Mouse (Mus musculus): ENCODE data around the gene Acnat2.
"Not testable (repeated sequence)": the region's sequence is repeated elsewhere in the genome, so short reads cannot be mapped to it uniquely, and the experiment has no call there.

The Acnat2 gene

DNA sequence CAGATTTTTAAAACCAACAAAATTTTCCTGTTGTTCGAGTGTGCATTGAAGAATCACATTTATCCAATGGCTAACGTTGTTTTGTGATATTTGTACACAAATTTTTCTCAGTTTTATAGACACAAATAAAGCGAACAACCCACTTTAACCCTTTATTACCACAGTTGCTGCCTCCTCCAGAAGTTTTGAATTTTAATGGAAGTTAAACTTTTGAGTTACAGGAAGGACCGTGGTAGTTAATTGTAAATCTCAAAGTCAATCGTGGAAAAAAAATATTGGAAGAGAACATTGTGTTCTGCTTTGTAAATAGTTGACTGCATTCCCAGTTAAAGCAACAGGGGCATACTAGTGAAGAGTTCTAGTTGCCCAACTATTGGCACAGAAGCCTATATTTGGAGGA, at the start of gene Acnat2:
TSS of gene Acnat2 (minus strand) at position 195 of the 400 bp plus-strand sequence.
- DNase-seq: not testable (repeated sequence)

DNA sequence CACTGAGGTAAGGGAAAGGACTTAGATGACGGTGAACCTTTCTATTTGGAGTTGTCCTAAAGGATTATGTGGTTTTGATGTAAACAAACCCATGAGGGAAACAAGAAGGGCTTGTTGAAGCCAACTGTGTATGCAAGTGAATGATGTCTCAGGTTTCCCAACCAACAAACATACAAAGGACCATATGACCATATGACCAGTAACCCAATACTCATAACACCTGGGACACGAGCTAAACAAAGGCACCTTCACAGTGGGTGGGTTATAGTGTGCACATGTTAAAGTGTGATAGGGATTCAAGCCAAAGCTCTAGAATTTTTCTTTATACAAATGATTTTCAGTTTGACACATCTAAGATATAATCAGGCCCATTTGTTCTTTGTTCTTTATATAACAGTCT, 48.2 kb upstream of the Acnat2 start:
- no peak for DNase-seq

DNA sequence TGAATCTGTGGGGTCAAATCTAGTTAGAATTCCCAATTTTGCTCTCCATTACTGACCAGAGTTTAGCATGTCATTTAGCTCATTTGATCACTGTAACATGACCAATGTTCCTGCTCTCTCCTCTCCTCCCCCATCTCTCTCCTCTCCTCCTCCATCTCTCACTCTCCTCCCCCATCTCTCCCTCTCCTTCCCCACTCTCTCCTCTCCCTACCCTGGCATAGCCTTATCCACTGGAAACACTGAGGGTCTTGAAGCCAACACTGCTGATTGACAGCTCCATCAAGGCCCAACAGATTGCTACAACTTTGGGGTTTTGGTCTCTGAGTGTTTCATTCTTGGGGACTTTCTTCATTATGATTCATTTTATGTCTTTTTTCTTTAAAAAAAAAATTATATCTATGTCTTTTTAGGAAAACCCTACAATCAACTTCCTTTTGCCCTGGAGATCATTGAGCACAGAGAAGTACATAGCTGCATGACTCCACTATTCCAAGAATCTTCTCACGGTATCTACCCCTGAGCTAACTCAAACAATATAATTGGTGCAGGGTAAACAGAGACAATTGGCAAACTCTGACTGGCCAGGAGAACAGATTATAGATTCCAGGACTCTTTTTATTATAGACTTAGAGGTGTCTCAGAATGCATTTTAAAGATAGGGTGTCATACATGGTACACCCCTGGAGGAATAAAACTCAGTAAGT, 44.0 kb upstream of the Acnat2 start:
- no peak for DNase-seq

DNA sequence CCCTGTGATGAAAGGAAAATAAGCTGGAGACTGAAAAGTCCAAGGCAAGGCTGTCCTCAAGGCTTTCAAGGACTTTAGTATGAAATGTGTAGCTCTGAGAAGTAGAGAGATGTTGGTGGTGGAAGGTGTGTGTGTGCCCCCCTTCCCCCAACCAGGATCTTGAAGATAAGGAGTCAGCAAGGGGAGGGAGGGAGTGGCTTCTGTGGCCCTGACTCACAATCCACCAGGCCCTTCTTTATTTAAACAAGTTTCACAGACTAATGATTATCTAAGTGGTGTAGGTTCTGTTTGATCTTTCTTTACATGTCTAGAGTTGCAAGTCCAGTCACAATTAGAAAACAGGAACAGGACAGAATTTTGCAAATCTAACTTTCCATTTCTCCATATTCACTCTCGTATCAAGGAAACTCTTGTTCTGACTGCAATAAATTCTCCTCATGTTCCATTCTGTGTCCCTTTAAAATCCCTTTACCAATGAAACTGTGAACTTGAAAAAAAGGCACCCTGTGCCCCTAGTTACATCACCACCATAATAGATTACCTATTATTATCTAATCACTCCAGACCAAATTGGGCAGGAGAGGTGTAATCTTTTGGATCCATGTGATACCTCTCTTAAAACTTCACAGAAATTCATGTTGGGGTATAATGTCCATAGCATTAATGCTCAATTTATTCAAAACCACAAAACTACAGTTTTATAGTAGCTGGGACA, 43.3 kb upstream of the Acnat2 start:
- not testable (repeated sequence) for DNase-seq

DNA sequence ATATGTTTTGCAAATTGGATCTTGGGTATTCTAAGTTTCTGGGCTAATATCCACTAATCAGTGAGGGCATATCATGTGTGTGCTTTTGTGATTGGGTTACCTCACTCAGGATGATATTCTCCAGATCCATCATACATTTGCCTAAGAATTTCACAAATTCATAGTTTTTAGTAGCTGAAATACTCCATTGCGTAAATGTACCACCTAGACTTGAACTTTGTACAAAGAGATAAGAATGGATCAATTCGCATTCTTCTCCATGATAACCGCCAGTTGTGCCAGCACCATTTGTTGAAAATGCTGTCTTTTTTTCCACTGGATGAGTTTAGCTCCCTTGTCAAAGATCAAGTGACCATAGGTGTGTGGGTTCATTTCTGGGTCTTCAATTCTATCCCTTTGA, 29.0 kb upstream of the Acnat2 start:
- not testable (repeated sequence) for DNase-seq

DNA sequence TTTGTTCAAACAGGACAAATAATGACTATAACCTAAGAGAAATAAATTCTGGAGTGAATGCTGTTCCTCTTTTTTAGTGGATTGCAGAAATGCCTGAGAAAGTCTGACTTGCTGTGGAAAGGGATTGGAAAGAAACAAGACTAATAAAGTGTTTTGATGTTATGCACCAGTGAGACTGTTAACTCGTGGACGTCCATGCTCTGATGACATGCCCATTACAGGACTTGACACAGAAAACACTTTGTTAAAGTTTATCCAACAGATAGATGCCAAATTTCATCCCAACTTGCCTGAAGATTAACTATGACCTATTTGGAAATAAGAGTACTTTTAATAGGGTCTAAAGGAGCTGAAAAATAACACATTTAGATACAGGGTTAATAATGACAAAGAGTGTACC, 2.2 kb upstream of the Acnat2 start:
- not testable (repeated sequence) for DNase-seq

DNA sequence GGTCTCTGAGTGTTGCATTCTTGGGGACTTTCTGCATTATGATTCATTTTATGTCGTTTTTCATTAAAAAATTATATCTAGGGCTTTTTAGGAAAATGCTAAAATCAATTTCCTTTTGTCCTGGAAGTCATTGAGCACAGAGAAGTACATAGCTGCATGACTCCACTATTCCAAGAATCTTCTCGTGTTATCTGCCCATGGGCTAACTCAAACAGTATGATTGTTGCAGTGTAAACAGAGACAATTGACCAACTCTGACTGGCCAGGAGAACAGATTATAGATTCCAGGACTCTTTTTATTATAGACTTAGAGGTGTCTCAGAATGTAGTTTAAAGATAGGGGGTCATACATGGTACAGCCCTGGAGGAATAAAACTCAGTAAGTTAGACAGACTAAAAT, 21.1 kb downstream of the Acnat2 start:
- DNase-seq: no peak

DNA sequence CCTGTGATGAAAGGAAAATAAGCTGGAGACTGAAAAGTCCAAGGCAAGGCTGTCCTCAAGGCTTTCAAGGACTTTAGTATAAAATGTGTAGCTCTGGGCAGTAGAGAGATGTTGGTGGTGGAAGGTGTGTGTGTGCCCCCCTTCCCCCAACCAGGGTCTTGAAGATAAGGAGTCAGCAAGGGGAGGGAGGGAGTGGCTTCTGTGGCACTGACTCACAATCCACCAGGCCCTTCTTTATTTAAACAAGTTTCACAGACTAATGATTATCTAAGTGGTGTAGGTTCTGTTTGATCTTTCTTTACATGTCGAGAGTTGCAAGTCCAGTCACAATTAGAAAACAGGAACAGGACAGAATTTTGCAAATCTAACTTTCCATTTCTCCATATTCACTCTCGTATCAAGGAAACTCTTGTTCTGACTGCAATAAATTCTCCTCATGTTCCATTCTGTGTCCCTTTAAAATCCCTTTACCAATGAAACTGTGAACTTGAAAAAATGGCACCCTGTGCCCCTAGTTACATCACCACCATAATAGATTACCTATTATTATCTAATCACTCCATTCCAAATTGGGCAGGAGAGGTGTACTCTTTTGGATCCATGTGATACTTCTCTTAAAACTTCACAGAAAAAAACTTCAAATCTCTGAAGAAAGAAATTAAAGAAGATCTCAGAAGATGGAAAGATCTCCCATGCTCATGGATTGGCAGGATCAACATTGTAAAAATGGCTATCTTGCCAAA, 24.2 kb downstream of the Acnat2 start:
- DNase-seq: not testable (repeated sequence)

DNA sequence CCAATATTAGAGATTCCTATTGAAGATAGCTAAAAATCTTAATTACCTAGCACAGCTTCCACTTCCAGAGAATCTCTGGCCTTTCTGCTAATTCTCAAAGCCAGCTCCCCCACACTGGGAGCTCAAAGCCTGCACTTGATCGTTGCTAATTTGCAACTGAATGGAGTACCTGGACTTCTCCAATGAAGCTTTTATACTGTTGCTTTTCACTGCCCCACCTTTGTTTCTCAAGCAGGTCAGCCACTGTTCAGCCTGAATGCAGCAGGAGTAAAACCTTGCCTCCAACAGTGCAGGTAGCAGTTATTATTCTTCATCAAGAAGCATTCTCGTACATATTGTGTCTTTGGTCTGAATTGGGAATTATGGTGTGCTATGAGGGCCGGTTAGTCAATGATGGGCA, 39.9 kb downstream of the Acnat2 start:
- DNase-seq: not testable (repeated sequence)

DNA sequence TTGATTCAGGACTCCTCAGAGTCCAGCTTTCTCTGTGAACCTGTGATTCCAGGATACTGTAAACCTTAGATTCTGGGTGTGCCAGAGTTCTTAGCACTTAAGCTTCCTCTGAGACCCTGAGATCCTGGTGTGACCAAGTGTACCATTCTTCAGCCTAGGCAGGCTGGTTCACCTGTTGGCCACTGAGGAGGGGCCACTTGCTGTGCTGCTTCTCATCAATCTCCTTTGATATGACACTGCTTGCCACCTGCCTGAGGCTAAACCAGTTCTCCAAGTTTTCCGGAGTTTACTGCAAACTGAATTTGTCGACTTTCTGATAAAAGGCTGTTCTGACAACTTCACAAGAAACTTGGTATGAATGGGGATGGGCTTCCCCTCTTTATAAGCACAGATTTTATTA, 50.9 kb downstream of the Acnat2 start:
- DNase-seq: no peak

DNA sequence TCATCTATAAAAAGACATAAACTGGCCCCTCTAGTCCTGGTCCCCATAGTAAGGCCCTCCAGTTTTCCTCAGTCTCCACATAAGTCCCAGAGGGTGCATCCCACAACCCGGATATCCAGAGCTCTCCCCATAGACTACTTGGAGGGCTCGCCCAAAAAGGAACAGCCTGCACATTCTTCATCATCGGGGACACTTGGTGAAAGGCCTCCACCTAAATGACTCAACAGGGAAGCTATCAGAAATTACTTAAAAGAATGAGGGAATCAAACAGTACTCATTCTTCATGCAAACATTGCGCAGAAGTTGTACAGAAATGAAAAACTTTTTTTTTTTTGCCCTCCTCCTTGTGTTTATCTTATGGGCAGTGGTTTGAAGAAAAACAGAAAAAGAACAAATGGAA, 57.5 kb downstream of the Acnat2 start:
- DNase-seq: no peak

DNA sequence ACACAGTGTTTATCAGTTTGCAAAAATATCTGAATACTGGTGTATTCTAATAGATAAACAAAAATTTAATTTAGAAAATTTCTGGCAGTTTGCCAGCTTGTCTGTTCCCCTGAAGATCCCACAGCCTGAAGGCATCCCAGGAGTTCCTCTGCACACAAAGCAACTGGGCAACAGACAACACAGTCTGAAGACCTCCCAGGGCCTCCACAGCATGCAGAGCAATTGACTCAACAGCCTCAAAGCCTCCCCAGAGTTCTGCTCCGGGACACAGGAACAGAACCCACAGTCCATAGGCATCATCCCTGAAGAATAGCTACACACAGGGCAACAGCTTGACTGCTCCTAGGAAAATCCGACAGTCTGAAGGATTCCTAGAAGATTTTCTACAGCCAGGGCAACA, 59.3 kb downstream of the Acnat2 start:
- no peak for DNase-seq

DNA sequence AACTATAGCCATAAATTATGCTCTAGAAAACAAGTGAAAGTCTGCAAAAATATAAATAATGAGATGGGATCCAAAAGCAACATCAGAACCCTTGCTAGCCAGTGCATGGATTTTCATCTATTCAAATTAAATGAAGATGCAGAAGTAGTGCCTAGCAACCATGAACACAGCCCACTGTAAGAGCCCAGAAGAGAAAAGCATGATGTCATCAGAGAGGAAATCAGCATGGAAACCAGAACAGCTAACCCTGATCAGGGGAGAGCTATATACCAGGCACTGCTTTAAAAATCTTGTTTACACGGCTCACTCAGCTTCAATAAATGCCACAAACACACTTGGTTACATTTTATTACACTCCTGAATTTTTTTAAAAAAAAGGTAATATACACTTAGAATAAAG, 60.0 kb downstream of the Acnat2 start:
- not testable (repeated sequence) for DNase-seq

DNA sequence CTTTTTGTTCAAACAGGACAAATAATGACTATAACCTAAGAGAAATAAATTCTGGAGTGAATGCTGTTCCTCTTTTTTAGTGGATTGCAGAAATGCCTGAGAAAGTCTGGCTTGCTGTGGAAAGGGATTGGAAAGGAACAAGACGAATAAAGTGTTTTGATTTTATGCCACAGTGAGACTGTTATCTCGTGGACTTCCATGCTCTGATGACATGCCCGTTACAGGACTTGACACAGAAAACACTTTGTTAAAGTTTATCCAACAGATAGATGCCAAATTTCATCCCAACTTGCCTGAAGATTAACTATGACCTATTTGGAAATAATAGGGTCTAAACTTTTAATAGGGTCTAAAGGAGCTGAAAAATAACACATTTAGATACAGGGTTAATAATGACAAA, 67.9 kb downstream of the Acnat2 start:
- DNase-seq: not testable (repeated sequence)

DNA sequence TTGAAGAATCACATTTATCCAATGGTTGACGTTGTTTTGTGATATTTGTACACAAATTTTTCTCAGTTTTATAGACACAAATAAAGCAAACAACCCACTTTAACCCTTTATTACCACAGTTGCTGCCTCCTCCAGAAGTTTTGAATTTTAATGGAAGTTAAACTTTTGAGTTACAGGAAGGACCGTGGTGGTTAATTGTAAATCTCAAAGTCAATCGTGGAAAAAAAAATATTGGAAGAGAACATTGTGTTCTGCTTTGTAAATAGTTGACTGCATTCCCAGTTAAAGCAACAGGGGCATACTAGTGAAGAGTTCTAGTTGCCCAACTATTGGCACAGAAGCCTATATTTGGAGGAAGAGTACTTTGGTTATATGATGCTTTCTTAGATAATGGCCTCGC, 70.0 kb downstream of the Acnat2 start:
- DNase-seq: not testable (repeated sequence)

Measured in spleen, adult 18-20 months (tissue).